Mouse (Mus musculus): Measurements from ENCODE around the gene B3gnt3. TPM values are rescaled to one million over a fixed set of nuclear protein-coding genes. Genes with fewer than 3 reads are reported as not detected.
"Not testable (repeated sequence)": the region's sequence is repeated elsewhere in the genome, so short reads cannot be mapped to it uniquely, and the experiment has no call there.

Gene B3gnt3
- 0.24 and 0.92 TPM in 2 replicates for total RNA-seq (2014; rRNA removed)
- polyA plus RNA-seq (2015; fragmentation: Nextera tagmentation; extraction: Ambion mirVana) = 0.44 and 0.49 TPM in 2 replicates

- Histone ChIP-seq H3K4me2 (ENCODE audit: low read depth) (no peak within 1 kb of the TSS), H3K9me3 (ENCODE audit: low read length) (no peaks in the 10 kb centered on the region), H3K4me1 (ENCODE audit: insufficient read depth) (no peaks in the 10 kb centered on the region), H3K4me3 (ENCODE audit: low read depth, low read length) (no peak within 1 kb of the TSS), H3K36me3 (ENCODE audit: insufficient read depth) (no peaks in the 10 kb centered on the region), H3K9ac (no peak within 1 kb of the TSS), H3K27me3 (ENCODE audit: insufficient read depth, low read length) (peaks cover 37% of the 10 kb centered on the region), H3K27ac (ENCODE audit: low read depth, low read length) (no peak within 1 kb of the TSS)
- ATAC-seq (no peak), DNase-seq (no peak)
- TF ChIP-seq CTCF (IDR thresholded peaks at IDR 0.05; ENCODE audit: low read depth) = no peak
- WGBS = 18% methylated on average over 32 of the region's 34 CpGs
These were observed at the start of gene B3gnt3 for GRCm38 (mm10) chr8:71701414-71702086. Gene B3gnt3, minus strand, starts transcription at chr8:71701789.

GRCm38 (mm10) chr8:71749321-71750075, 47.9 kb upstream of the B3gnt3 start:
- WGBS = 80% methylated on average over 6 of the region's 6 CpGs
- ATAC-seq; DNase-seq; H3K4me3 ChIP-seq (ENCODE audit: low read depth, low read length); H3K4me1 ChIP-seq (ENCODE audit: insufficient read depth); H3K9me3 ChIP-seq (ENCODE audit: low read length); H3K9ac ChIP-seq; H3K27me3 ChIP-seq (ENCODE audit: insufficient read depth, low read length); H3K36me3 ChIP-seq (ENCODE audit: insufficient read depth); H3K4me2 ChIP-seq (ENCODE audit: low read depth); H3K27ac ChIP-seq (ENCODE audit: low read depth, low read length): not testable (repeated sequence)

- not testable (repeated sequence) for DNase-seq; H3K4me3 ChIP-seq (ENCODE audit: low read depth, low read length); H3K4me2 ChIP-seq (ENCODE audit: low read depth); H3K36me3 ChIP-seq (ENCODE audit: insufficient read depth); H3K9me3 ChIP-seq (ENCODE audit: low read length); H3K27me3 ChIP-seq (ENCODE audit: insufficient read depth, low read length); H3K4me1 ChIP-seq (ENCODE audit: insufficient read depth); ATAC-seq; H3K27ac ChIP-seq (ENCODE audit: low read depth, low read length); H3K9ac ChIP-seq
These were observed 45.5 kb upstream of the B3gnt3 start for GRCm38 (mm10) chr8:71747082-71747481.

- 83% methylated on average over 1 of the region's 1 CpGs for WGBS
- H3K4me2 ChIP-seq (ENCODE audit: low read depth) = no peak overlapping the region
- H3K4me3 ChIP-seq (ENCODE audit: low read depth, low read length) = no peak overlapping the region
- no peak overlapping the region for H3K9ac ChIP-seq
- DNase-seq = no peak
- 0 out of 2 replicates have a peak, but pooled peaks cover 6% of the 10 kb centered on the region for H3K4me1 ChIP-seq (ENCODE audit: insufficient read depth)
- no peak for ATAC-seq
- no peak overlapping the region for H3K27ac ChIP-seq (ENCODE audit: low read depth, low read length)
- no peak for TF ChIP-seq CTCF (IDR thresholded peaks at IDR 0.05; ENCODE audit: low read depth)
- no peaks in the 10 kb centered on the region for H3K36me3 ChIP-seq (ENCODE audit: insufficient read depth)
- no peaks in the 10 kb centered on the region for H3K9me3 ChIP-seq (ENCODE audit: low read length)
- H3K27me3 ChIP-seq (ENCODE audit: insufficient read depth, low read length) = no peaks in the 10 kb centered on the region; the same call in 1 of the 2 replicates
These were observed 43.7 kb upstream of the B3gnt3 start for GRCm38 (mm10) chr8:71745322-71745721.

- Histone ChIP-seq H3K4me3 (ENCODE audit: low read depth, low read length) (no peak overlapping the region), H3K36me3 (ENCODE audit: insufficient read depth) (no peaks in the 10 kb centered on the region), H3K9me3 (ENCODE audit: low read length) (no peaks in the 10 kb centered on the region), H3K4me2 (ENCODE audit: low read depth) (no peak overlapping the region), H3K4me1 (ENCODE audit: insufficient read depth) (0 out of 2 replicates have a peak, but pooled peaks cover 6% of the 10 kb centered on the region), H3K27me3 (ENCODE audit: insufficient read depth, low read length) (no peaks in the 10 kb centered on the region; the same call in 1 of the 2 replicates), H3K27ac (ENCODE audit: low read depth, low read length) (no peak overlapping the region), H3K9ac (no peak overlapping the region)
- DNase-seq (no peak), ATAC-seq (no peak)
- TF ChIP-seq CTCF (IDR thresholded peaks at IDR 0.05; ENCODE audit: low read depth) = no peak
- 57% methylated on average over 2 of the region's 2 CpGs for WGBS
These were observed 41.2 kb upstream of the B3gnt3 start for GRCm38 (mm10) chr8:71742783-71743182.

GRCm38 (mm10) chr8:71741687-71742114, 40.1 kb upstream of the B3gnt3 start:
- no peaks in the 10 kb centered on the region; the same call in 1 of the 2 replicates for H3K27me3 ChIP-seq (ENCODE audit: insufficient read depth, low read length)
- H3K9me3 ChIP-seq (ENCODE audit: low read length) = no peaks in the 10 kb centered on the region
- peak overlapping the region; percentile 12; the same call in 1 of the 2 replicates for H3K4me3 ChIP-seq (ENCODE audit: low read depth, low read length)
- TF ChIP-seq CTCF (IDR thresholded peaks at IDR 0.05; ENCODE audit: low read depth) = no peak
- H3K9ac ChIP-seq = no peak overlapping the region
- peak overlapping the region; percentile 47 for H3K4me2 ChIP-seq (ENCODE audit: low read depth)
- ATAC-seq (peak; percentile 42; the same call in 1 of the 2 replicates), DNase-seq (no peak)
- 0 out of 2 replicates have a peak, but pooled peaks cover 6% of the 10 kb centered on the region for H3K4me1 ChIP-seq (ENCODE audit: insufficient read depth)
- H3K27ac ChIP-seq (ENCODE audit: low read depth, low read length) = no peak overlapping the region
- WGBS = 3% methylated on average over 19 of the region's 19 CpGs
- no peaks in the 10 kb centered on the region for H3K36me3 ChIP-seq (ENCODE audit: insufficient read depth)

- ATAC-seq (no peak), DNase-seq (no peak)
- no peak for TF ChIP-seq CTCF (IDR thresholded peaks at IDR 0.05; ENCODE audit: low read depth)
- Histone ChIP-seq H3K27me3 (ENCODE audit: insufficient read depth, low read length) (no peaks in the 10 kb centered on the region; the same call in 1 of the 2 replicates), H3K4me3 (ENCODE audit: low read depth, low read length) (0 out of 2 replicates have a peak overlapping the region, but pooled peaks have one; percentile 12), H3K9me3 (ENCODE audit: low read length) (no peaks in the 10 kb centered on the region), H3K36me3 (ENCODE audit: insufficient read depth) (no peaks in the 10 kb centered on the region), H3K9ac (no peak overlapping the region), H3K4me2 (ENCODE audit: low read depth) (peak overlapping the region; percentile 47), H3K4me1 (ENCODE audit: insufficient read depth) (0 out of 2 replicates have a peak, but pooled peaks cover 6% of the 10 kb centered on the region), H3K27ac (ENCODE audit: low read depth, low read length) (no peak overlapping the region)
- WGBS = 39% methylated on average over 3 of the region's 3 CpGs
These were observed 39.6 kb upstream of the B3gnt3 start for GRCm38 (mm10) chr8:71741226-71741625.

Measured in forebrain, postnatal 0 days (tissue).